Mouse (Mus musculus) 416B (cell line): ENCODE measurements around the gene Bpifb2.
"Not testable (repeated sequence)": the region's sequence is repeated elsewhere in the genome, so short reads cannot be mapped to it uniquely, and the experiment has no call there.

Experiments used
- DNase-seq: peaks from one replicate; pipeline ENCODE4 v3.0.0; 2011; ENCODE audit warnings: low read depth

Bpifb2 gene

DNA sequence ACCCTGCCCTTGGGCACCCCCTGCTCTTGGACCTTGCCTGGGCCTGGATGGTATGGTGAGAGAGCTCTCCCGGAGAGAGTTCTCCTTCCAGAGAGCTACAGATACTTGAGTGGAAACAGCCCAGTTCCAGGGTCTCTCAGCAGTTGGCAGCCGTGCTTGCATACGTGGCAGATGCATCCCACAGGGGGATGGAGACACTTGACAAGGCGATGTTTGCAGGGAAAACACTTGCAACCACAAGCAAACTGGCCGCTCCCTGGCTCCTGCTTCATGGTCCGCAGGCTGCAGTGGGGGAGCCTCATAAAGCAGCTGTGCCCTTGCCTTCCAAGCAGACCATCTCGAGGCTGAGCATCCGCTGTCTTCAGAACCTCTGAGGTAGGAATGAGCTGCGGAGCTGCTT lies at the start of gene Bpifb2:
TSS of gene Bpifb2 (plus strand) at position 301 of the 400 bp plus-strand sequence.
- no peak for DNase-seq

DNA sequence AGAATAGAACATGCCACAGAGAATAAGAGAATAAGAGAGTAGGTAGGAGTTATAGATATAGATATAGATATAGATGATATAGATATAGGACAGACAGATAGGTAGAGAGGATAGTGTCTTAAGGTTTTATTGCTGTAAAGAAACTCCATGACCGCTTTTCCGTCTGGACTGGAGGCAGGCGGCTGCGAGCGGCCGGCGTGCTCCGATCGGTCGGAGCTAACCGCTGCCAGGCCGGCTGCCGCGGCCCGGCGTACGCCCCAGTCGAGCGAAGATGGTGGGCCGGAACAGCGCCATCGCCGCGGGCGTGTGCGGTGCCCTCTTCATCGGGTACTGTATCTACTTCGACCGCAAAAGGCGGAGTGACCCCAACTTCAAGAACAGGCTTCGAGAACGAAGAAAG lies 48.9 kb upstream of the Bpifb2 start:
- not testable (repeated sequence) for DNase-seq

DNA sequence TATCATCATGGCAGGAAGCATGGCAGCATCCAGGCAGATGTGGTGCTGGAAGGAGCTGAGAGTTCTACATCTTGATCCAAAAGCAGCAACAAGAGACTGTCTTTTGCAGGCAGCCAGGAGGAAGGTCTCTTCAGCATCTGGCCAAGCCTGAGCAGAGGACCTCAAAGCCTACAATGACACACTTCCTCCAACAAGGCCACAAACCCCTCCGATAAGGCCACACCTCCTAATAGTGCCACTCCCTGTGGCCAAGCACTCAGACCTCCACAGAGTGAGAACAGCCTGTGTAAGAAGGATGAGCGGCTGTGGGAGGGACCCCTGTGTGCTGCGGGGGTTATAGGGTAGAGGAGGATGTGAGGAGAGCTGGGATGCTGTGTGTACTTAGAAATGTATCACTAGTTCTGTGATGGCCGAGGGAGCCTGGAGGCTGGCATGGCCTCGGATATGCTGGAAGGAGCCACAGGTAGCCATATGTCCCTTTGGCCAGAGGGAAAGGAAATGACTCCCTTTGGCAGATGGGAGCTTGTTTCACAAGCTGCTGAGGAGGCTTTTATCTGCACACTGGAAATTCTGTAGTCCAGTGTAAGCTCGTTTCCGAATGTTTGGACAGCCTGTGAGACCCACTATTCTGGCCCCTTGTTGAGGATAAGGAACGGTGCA lies 47.5 kb upstream of the Bpifb2 start:
- DNase-seq = peak; percentile 56

DNA sequence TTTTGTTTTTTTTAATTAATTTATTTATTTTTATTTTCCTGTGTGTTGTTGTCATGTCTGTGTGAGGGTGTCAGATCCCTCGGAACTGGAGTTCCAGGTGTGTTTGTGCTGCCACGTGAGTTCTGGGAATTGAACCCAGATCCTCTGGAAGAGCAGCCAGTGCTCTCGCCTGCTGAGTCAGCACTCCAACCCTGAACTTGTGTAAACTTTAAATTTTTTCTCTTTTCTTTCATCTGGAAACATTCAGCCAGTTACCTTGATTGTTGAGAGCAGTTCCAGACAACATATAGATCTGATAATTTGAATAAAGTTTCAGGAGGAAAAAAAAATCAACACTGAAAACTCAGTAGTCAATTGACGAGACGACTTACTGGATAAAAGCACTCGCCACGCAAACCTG lies 46.1 kb upstream of the Bpifb2 start:
- DNase-seq = no peak

DNA sequence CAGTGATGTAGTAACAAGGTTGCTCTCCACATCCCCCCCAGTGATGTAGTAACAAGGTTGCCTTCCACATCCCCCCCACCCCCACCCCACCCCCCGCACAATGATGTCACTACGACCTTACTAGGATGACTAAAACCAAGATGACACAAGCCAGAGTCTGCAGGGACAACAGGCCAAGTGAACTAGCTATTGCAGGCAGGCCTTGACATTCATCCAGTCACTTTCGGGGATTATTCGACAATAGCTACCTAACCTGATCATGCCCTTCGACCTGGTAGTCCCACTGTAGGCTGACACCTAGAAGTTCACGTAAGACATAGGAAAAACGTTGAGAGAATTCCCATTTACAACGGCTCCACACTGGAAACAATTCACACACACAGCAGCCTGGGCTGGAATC lies 41.6 kb upstream of the Bpifb2 start:
- DNase-seq = no peak

DNA sequence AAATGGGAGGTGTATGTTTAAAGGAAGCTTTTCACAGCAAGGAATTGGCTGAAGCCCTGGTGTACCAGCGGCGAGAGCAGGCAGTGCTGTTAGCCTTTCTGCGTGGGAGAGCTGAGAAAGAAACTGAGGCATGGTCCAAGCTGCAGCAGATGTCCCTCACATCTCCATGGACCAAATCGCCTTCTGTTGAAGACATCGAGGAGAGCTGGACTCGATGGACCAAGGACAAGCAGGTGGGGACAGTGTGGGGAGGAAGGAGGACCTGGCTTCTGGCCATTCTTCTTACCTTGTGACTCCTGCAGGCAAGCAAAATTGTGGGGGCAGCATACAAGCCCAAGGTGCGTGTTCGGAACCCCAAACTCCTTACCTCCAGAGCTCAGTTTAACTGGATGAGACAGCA lies 32.0 kb upstream of the Bpifb2 start:
- no peak for DNase-seq

DNA sequence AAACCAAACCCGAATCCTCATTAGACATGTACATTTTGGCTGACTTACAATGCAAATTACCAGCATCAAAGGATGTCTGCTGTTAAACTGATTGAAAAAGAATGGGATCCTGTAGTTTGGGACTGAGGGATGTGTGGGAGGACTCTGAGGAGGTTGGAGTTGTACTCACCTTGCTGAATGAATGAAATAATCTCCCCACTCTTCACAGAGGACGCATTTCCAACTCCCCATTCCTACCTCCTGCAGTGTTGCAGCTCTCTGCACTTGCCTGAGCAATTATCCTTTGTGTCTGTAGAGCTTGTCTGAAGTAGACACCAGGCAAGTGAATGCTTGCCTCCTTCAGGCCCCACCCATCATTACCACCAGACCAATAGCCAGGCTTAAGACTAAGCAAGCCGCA lies 26.5 kb upstream of the Bpifb2 start:
- no peak for DNase-seq

DNA sequence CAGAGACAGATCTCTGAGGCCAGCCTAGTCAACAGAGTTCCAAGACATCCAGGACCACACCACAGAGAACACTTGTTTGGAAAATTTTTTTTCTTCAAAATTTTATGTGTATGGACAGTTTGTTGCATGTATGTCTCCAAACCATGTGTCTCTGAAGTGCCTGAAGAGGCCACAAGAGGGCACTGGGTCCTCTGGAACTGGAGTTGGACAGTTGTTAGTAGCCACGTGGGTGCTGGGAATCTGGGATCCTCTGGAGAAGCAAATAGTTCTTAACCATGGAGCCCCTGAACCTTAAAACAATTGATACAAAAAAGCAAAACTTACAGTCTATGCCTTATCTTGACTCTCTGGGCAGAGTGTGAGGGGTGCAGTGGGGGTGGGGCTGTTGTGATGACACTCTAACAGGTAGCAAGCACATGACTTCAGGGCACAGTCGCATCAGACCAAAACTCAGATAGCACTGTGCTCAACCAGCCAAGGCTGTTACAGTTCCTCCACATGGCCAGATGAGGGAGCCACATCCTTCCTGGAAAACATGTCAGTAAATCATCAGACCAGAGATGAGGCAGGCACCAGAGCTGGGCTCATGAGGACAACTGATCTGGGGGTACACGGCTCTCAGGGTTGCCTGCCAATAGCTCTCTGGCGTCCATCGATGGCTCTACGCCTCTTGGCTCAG lies 24.4 kb upstream of the Bpifb2 start:
- peak; percentile 61 for DNase-seq

DNA sequence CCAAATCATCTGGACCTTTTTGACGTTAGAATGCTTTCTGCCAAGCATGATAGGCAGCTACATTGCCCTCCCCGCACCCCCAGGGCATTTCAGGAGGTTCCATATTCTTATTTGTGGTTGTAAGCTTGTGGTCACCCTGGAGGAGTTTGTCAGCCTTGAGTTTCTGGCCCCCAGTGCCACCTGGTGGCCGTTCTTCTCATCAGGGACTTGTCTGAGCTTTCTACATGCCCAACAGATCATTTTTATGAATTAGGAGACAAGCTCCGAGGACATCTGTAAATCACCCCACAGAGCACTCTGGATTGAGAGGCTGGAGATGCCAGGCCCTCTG lies 23.9 kb upstream of the Bpifb2 start:
- peak; percentile 80 for DNase-seq

DNA sequence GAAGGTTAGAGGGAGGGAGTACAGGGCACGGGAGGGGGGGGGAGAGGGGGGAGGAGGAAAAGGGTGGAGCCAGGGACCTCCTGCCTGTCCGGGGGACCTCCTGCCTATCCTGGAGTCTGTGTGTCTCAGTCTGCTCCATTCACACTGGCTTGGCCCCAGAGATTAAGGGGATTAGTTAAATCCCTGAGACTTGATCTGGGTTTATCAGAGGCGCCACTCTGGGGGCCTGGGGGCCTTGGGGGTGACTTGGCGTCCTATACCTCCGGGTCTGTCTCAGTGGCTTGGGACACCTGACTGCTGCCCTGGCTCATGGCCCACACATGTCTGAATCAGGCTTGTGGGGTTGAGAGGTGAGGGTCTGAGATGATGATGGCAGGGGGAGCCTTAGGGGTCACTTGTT lies 21.3 kb upstream of the Bpifb2 start:
- no peak for DNase-seq

DNA sequence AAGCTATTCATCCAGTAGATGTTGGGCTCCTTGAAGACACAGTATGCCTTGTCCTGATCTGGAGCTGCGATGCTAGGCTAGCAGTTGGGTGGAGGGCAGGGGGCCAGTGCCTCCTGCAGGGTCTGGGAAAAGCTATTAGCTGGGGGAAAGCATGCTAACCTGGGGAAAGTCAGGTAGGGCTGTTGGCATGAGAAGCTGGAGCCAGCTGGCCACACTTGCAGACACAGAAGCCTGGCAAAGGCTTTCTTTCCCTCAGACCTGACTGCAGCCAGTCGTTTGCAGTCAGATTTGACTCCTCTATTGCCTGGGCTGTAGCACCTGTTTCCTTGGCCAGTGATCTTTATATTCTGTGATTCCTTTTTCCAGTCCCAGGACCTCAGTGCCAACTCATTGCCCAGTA lies 15.3 kb upstream of the Bpifb2 start:
- DNase-seq = no peak

DNA sequence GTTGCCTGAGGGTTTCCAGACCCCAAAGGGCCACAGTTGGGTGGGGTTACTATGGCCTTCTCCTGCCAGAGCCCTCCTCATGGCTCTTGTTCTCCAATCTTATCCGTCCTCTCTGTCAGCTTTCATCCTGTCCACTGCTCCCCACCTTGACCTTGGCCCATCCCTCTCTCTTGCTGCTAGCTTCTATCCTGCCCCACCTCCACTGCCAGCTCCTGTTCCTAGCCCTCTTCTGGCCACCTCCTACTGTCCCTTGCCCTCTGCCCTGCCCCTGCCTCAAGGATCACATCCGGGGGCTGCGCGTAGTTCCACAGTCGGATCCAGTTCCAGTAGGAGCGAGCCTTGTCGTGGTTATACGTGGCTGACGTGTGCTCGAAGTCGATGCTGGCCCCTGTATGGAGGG lies 14.5 kb upstream of the Bpifb2 start:
- DNase-seq = no peak

DNA sequence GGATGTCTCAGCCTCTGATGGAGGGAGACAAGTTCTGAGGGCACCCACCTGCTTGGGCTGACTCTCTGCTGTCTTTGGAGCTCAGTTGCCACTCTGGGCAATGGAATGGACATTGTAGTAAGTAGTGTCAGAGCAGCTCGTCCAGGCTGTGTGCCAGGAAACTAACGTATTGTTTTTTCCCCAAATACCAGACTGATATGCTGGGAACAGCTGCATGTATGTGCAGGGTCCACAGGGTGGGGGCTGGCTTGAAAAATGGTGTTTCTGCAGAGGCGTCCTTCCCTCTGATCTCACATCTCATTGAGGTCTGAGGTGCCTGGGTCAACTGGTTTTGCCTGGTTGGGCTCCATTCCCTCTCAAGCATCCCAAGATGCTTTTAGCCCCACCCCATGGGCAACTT lies 14.1 kb upstream of the Bpifb2 start:
- DNase-seq = no peak

DNA sequence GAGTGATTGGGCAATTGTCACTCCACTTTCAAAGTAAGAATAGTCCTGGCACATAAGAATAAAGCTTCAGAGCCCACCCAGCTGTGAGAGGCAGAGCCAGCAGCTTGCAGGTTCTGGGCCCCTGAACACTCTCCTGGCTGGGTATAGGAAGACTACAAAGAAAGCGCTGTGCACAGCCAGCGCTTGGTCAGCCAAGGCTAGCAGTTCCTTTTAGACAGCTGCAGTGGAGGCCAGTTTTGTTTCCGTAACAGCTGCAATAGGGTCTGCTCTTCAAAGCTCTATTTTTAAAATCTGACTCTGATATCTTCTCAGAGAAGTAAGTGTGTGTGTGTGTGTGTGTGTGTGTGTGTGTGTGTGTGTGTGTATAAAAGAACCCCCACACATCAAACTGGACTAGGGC lies 12.9 kb upstream of the Bpifb2 start:
- no peak for DNase-seq

DNA sequence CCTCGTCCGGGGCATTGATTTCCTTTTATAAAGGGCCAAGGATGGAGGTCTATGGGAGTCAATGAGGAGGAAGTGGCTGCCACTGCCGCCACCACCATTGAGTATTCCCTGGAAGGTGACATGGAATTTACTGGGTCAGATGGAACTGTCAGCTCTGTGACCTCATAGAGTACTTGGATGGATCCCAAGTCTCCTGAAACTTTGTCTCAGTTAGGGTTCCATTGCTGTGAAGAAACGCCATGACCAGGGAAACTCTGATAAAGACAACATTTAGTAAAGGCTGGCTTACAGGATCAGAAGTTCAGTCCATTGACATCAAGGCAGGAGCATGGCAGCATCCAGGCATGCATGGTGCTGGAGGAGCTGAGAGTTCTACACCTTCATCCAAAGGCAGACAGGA lies 3.9 kb upstream of the Bpifb2 start, which contains the start of gene Sun5:
TSS of gene Sun5 (minus strand) at position 101 of the 400 bp plus-strand sequence.
- DNase-seq = no peak

DNA sequence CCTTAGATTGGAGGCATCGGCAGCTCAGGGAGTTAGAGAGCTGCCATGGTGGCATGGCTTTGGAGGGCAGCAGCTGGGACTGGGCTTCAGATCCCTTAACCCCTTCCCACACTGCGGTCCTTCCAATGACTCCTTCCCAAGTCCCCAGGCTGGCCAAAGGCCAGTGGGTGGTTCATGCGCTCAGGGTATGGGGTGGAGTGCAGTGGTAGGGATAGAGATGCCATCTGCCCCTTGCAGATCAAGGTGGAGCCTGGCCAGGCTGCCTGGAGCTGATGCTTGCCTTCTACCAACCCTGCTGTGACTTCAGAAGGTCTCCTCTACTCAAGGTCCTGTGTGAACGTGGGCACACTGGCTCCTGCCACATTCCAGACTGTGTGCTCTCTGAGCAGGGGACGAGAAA lies 24.3 kb downstream of the Bpifb2 start:
- DNase-seq = no peak

DNA sequence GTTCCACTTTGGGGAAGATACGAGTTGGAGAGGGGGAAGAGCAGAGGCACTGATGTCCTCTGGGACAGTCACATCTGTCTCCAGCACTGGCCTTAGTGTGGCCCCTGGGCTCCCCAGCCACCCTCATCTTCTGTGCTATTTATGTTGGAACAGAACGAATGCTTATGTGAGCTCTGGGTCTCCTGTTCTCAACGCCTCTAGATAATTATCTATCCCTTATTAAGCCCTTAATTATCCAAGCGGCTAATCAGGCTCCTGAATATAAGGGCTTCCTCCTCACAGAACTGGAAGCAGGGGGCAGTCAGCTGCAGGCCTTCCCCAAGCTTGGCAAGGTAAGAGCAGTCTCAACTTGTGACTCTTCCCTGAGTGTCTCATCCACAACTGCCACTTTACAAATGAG lies 25.2 kb downstream of the Bpifb2 start, which contains the start of gene Bpifb6:
TSS of gene Bpifb6 (plus strand) at position 301 of the 400 bp plus-strand sequence.
- DNase-seq = no peak

DNA sequence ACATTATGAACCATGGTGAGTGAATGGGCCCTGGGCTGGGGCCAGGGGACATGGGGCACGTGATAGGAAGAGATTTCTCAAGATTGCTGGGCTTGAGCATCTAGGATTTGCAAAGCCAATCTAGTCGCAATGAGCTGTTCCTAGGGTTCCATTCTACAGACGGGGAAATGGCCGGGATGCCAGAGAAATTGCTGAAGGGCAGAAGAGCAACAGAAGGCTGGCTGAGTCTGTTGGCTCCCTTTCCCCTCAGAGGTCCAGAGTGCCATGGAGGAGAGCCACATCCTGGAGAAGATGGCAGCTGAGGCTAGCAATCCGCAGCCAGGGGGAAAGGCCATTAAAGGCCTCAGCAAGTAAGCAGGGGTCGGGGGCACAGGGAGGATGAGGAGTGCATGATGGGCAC lies 27.9 kb downstream of the Bpifb2 start:
- no peak for DNase-seq

DNA sequence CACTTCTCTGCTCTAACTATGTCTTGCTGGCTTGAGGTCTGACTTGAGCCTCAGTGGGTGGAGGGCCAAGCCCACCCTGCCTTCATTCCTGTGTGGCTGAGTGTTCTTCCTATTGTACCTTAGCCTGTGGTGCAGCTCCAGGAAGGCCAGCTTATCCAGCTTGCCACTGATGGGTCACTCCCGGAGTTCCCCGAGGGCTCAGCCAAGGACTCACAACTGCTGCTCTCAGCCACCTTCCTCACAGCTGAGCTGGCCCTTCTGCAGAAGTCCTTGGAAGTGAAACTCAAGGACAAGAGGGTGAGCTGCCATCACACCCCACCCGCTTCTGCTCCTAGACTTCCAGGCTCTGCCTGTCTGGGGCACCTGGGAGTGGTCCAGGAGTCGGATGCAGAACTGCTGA lies 31.8 kb downstream of the Bpifb2 start:
- DNase-seq = no peak

DNA sequence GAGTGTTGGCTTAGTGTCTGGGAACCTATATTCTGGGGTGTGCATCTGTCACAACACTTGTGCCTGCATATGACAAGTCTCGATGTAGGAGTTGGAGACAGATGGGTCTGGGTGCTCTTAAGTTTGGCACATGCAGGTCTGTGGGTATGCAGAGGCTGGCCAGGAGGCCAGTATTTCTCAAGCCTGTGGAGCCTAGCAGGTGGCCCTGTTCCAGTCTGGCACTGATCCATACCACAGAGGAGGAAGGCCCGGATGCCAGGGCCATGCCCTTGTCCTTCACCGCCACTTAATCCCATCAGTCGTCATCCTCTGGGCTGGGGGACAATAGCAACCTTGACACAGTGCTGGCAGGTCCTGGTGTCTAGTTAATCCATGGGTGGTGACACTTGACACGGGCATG lies 39.3 kb downstream of the Bpifb2 start:
- DNase-seq = peak; percentile 20

DNA sequence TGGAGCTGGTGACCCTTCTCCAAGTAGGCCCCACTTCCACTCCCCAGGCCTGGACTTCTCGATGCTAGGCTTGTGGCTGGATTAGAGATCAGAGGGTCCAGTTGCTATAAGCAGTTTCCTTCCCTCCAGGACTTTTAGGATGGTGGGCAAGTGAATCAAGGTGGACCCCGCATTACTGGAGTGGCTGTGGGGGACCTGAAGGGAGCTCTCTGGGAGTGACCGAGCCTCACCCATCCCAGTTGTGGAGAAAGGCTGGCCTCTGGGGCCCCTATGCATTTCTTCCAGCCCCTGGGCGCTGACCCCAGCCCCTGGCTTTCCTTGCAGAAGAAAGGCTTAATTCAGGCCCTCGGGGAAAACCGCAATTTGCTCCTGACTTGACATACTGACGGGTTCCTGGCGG lies 43.1 kb downstream of the Bpifb2 start, which contains the start of gene Bpifb3:
TSS of gene Bpifb3 (plus strand) at position 301 of the 400 bp plus-strand sequence.
- no peak for DNase-seq

DNA sequence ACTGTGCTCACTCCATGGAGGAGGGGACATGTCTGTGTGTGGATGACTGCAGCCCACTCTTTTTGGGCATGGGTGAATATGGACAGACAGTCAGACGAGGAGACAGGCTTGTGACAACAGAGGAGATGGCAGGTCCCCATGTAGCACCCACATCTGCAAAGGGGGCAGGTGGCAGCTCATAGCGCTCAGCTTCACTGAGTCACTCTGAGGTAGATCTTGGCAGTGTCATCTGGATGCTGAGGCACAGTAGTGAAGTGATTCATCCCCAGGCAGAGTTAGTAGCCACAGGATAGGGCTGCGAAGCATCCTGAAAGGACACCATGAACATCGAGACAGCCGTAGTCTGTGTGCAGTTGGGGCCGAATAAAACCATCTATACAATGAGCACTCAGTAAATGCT lies 46.4 kb downstream of the Bpifb2 start:
- DNase-seq = no peak

DNA sequence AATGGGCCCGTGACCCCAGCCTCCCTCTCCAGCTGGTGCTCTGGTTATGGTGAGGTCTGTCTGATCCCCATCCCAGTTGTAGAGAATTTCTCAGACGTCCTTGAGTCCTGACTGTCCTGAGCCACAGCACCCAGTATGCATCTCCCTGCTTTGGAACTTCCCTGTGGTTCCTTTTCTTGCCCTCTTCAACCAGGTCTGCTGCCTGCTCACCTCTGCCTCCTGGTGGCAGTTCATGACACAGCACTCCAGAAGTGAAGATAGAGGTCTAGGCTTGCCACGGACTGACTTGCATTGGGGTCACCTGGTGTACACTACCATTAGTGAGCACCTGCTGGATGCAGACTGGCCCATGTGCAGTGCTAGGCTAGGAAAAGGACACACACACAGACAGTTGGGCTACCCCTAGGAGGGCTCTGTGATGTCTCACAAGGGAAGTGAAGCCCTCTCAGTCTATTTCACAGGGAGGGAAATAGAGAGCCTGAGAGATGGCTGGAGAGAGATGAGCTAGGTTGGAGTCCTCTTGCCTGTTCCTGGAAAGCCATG lies 55.1 kb downstream of the Bpifb2 start:
- peak; percentile 45 for DNase-seq

DNA sequence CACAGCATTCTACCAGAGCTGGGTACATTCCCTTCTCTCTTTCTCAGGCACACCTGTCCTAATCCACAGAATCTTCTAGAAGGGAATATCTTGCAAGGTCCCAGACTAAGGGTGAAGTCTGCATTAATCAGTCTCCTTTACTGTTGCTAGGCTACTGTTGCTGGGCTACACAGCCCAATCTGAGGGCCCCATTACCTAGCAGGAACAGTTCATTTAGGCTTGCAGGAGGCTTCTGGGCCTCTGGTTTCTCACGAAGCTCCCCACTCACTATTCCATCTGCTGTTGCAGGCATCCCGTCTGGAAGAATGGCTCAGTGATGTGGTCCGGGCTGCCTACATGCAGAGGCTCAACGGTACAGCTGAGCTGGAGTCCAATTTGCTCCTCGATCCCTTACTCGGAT lies 56.3 kb downstream of the Bpifb2 start:
- DNase-seq = no peak
